Mouse (Mus musculus): ENCODE results near the gene Dapk3. TPM values are rescaled to one million over a fixed set of nuclear protein-coding genes. Genes with fewer than 3 reads are reported as not detected.

Gene Dapk3
- total RNA-seq (2021): 10 to 100 TPM; 74.6 to 76.7 TPM
- 100 and 127 TPM in 2 replicates for polyA plus RNA-seq (2012; rRNA removed)
- long read RNA-seq, transcript Dapk3-202 (9 exons, 1,730 nt): major isoform, 89 of 120 reads
- long read RNA-seq, partial matches to known transcripts: 5 of 120 reads
- long read RNA-seq, other reads (novel, unspliced or antisense): 18 of 120 reads

GRCm38 (mm10) chr10:81182336-81183333 lies at the start of gene Dapk3:
TSS of gene Dapk3 (plus strand) at chr10:81183005.
- DNase-seq: peak; percentile 97

DNA sequence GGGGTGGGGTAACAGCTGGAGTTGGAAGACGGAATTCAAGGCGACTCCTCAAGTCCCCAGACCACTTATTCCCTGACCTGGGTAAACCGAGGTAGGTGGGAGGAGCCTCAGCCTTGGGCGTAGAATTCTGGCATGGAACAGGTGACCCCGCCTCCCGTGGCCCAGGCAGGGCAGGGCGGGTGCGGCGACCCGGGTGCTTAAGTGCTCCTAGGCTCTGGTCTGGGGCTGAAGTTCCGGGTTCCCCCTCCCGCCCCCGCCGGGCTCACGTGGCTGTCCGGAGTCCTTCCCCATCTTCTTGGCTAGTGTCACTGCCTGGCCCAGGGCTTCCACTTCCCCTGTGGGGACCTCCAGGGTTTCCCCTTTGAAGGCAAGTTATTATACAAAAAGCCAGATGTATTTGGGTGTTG lies 48.6 kb upstream of the Dapk3 start:
- DNase-seq: peak; percentile 77

GRCm38 (mm10) chr10:81134966-81135681 lies 47.7 kb upstream of the Dapk3 start, which contains the start of gene Zbtb7a:
TSS of gene Zbtb7a (plus strand) at chr10:81135220.
- peak; percentile 62 for DNase-seq

DNA sequence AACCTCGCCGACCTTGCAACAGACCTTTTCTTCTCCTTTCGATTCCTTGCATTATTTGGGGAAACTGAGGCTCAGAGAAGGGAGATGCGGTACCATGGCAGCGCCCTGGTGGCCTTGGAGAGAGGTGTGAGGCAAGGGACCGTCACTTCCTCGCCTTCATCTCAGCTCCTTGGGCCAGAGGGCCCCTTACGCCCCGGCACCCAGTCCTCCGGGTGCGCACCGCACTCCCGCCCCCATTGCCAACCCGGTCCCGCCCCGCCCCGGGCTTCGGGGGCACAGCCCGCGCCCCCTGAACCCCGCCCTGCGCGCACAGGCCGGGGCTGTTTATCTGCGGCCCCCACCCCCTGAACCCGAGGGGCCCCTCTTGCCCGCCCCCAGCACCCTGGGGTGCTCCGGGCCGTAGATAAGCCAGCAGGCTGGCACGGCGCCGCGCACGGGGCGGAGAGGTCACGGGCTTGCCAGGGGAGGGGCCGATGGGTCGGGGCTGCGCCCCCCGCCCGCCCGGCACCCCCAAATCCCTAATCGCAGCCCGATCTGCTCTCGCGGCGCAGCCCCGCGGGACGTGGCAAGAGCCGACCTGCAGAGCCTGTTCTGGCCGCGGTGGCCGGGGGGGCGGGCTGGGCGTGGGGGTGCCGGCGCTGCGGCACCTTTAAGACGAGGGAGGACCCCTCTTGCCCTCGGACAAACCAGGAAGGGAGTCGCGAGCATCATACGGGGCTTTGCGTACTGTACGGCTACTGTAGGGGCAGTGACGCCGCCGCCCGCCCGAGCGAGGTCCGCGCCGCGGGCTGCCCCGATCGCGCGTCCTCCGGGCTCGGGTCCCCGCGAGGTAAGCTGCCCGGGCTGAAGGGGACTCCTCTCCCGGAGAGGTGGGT lies 46.7 kb upstream of the Dapk3 start:
- DNase-seq: peak; percentile 87

DNA sequence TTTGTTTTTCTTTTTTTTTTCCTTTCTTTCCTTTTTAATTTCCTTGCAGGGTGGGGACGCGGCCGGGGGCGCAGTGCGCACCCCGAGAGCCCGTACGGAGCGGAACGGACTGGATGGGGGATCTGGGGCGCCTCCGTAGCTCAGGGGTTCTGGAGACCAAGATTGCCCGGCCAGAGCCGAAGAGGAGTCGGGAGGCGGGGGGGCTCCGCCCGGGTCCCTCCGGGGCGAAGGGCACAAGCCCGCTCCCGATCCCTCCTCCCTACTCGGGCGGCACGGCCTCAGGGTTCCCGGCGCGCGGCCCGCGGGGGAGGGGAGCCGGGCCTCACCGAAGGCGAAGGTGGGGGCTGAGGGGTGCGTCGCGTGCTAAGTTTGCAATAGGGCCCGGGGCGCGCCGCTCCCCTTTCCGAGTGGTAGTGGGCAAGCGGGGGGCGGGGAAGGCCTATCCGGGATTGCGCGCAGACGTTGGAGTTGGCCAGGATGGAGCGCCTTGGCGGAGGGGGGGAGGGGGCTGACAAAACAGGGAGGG lies 46.0 kb upstream of the Dapk3 start:
- peak; percentile 90 for DNase-seq

DNA sequence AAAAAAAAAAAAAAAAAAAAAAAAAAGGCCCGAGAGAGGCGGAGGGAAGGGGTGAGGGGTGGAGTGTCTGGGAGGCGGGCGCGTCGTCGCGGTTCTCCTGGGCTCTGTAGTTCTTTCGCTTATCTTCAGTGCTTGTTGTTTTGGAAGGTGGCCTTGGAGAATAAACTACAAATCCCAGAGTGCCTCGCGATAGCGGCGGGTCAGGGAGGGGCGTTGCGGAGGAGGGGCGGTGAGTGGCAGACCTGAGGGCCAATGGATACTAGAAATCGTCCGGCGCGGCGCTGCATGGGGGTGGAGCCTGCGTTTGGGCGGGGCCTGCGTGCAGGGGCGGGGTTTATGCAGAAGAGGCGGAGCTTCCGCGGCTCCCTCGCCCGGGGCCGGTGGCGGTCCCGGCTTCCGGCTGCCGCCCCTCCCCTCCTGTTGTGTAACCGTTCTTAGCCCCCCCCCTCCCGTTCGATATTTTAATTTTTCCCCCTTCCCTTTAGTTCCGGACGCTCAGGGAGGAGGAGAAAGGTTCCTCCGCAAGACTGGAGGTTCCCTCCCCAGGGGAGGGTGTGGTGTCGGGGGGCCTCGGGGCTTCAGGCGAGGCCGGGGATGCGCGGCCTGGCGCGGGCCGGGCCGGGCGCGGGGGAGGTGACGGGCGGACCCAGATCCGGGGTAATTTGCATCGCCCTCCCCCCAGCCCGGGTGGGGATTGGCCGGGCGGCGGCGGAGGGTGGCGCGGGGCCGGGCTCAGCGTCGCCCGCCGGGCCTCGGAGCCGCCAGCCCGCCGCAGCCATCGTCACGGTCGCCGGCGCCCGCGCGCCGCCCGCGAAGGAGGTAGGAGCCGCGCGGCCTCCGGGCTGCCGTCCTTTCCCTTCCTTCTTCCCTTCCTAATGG lies 45.3 kb upstream of the Dapk3 start:
- DNase-seq: peak; percentile 99

- no peak for DNase-seq
Observed at GRCm38 (mm10) chr10:81138131-81138782, 44.5 kb upstream of the Dapk3 start.

DNA sequence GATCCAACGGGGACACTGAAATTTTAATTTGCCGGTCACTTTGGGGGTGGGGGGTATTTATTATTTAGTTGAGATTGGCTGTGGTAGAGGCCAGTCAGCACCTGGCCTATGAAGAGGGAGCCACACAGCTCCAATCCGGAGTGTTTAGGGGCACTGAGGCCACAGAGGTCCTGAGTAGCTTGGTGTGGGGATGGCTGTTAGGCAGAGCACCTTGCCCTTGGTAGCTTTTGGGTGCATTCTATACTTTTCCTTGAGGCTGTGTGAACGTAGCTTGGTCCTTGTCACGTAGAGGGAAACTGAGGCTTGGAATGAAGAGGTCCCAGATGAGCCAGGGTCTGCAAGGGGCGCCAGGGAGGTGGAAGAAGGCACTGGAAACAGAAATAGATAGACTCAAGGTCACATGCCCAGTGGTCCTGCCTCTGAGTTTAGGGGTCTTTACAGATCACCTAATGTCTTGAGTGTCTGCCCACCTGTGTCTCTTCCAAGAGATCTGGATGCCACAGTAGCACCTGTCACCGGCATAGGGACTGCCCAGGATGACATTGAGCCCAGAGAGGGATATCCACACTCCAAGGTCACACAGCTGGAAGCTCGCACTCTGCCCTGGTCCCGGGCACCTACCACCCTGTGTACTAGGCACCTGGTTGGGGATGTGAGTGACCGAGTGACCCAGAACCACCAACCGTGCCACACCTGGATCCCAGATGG lies 43.8 kb upstream of the Dapk3 start:
- DNase-seq: peak; percentile 30

- peak; percentile 18 for DNase-seq
Observed at GRCm38 (mm10) chr10:81139529-81139846, 43.3 kb upstream of the Dapk3 start.

GRCm38 (mm10) chr10:81140005-81140404 lies 42.8 kb upstream of the Dapk3 start:
- DNase-seq: peak; percentile 49

- peak; percentile 59 for DNase-seq
Observed at GRCm38 (mm10) chr10:81140717-81141454, 41.9 kb upstream of the Dapk3 start.

DNA sequence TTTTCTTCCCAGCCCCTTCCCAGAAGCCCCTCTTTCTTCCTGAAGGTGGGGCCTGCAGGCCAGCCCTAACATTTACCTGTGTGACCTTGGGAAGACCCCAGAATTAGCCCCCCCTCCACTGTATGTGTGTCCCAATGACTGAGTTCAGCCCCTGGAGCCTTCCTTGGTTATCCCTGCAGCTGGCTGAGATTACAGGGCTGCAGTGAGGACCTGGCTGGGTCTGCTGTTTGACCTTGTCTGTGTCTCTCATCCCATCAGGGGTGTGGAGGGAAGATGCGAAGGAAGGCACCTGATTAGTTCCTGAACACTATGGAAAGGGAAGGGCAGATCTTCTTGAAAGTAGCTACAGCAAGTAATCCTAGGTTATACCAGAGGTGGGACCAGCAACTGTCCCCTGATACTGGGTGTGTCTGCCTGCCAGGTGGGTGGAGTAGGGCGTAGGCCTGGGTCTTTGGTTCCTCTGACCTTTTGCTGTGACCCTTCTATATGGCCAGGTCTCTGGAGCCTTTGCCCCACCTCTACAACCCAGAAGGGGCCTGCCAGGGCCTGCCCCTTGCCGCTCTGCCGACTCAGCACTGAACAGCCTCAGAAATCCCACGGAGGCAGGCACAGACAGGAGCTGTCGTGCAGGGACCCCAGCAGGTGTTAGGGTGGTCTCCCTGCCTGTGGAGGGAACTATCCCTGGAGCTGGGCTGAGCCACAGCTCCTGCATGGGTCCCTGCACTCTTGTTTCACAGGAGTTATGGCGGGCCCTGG lies 41.2 kb upstream of the Dapk3 start:
- DNase-seq: no peak

DNA sequence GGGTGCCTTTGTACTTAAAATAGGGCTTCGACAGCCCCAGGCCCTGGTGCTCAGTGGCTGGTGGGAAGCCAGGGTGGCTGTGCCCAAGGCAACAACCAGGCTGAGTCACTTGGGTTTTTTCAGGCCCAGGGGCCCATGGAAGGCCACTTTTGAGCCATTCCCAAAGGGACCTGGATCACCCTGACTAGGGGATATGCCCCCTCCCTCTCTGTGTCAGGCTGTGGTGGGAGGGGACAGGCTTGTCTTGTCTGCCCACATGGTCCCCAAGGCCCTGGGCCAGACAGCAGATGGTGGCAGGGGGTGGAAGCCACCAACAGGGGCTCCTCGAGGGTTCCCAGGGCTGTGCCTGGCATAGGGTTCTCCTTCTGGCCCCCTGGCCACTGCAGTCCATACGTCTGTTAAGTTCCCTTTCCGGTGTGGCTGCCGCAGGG lies 40.2 kb upstream of the Dapk3 start:
- peak; percentile 81 for DNase-seq

- peak; percentile 84 for DNase-seq
Observed at GRCm38 (mm10) chr10:81143157-81143633, 39.6 kb upstream of the Dapk3 start.

DNA sequence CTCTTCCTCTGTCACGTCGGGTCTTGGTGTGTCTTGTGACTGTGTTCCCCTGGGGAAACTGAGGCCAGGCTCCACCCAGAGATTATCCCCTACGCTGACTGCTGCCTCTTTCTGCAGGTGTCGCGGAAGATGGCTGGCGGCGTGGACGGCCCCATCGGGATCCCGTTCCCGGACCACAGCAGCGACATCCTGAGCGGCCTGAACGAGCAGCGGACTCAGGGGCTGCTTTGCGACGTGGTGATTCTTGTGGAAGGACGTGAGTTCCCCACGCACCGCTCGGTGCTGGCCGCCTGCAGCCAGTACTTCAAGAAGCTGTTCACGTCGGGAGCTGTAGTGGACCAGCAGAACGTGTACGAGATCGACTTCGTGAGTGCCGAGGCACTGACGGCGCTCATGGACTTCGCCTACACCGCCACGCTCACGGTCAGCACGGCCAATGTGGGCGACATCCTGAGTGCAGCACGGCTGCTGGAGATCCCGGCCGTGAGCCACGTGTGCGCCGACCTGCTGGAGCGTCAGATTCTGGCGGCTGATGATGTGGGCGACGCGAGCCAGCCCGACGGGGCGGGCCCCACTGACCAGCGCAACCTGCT lies 38.9 kb upstream of the Dapk3 start:
- DNase-seq: peak; percentile 24

- peak; percentile 61 for DNase-seq
Observed at GRCm38 (mm10) chr10:81144667-81145066, 38.1 kb upstream of the Dapk3 start.

GRCm38 (mm10) chr10:81145307-81145706 lies 37.5 kb upstream of the Dapk3 start:
- DNase-seq: no peak

Measured in adrenal gland, adult 2 months (tissue).